Mouse (Mus musculus) midbrain, embryonic 13.5 days (tissue): Measurements from ENCODE around the gene Dnase1. TPM values are rescaled to one million over a fixed set of nuclear protein-coding genes. Genes with fewer than 3 reads are reported as not detected.
A peak's percentile ranks its signal among the peaks of the same experiment; 100 is the strongest.
"Not testable (repeated sequence)": the region's sequence is repeated elsewhere in the genome, so short reads cannot be mapped to it uniquely, and the experiment has no call there.

Source experiments
- ATAC-seq: fragments of 200-750 bp; cut with Nextera tagmentation; 2 replicates; pipeline ENCODE4 v1.8.0; 2017; ENCODE audit warnings: mild to moderate bottlenecking, moderate TSS enrichment, moderate library complexity
- H3K27ac ChIP-seq: fragments of 300-500 bp; sonication (generic); 2 replicates; pipeline ENCODE4 v1.5.1; 2015; ENCODE audit warnings: inconsistent platforms, mild to moderate bottlenecking, moderate library complexity
- H3K27me3 ChIP-seq: fragments of 300-500 bp; sonication (generic); 2 replicates; pipeline ENCODE4 v1.6.1; 2015; ENCODE audit warnings: mild to moderate bottlenecking, inconsistent platforms
- H3K36me3 ChIP-seq: fragments of 300-500 bp; sonication (generic); 2 replicates; pipeline ENCODE4 v1.6.1; 2015; ENCODE audit warnings: mild to moderate bottlenecking, inconsistent platforms
- H3K4me1 ChIP-seq: fragments of 300-500 bp; sonication (generic); replicated peaks from 2 replicates; pipeline ENCODE4 v1.6.1; 2015; ENCODE audit warnings: inconsistent platforms
- H3K4me2 ChIP-seq: fragments of 300-500 bp; sonication (generic); replicated peaks from 2 replicates; pipeline ENCODE4 v1.6.1; 2015; ENCODE audit warnings: moderate library complexity, mild to moderate bottlenecking, inconsistent platforms
- H3K4me3 ChIP-seq: fragments of 300-500 bp; sonication (generic); replicated peaks from 2 replicates; pipeline ENCODE4 v1.5.1; 2015; ENCODE audit warnings: mild to moderate bottlenecking, inconsistent platforms
- H3K9ac ChIP-seq: fragments of 300-500 bp; sonication (generic); replicated peaks from 2 replicates; pipeline ENCODE4 v1.6.1; 2015; ENCODE audit warnings: mild to moderate bottlenecking, inconsistent platforms
- H3K9me3 ChIP-seq: fragments of 300-500 bp; sonication (generic); 2 replicates; pipeline ENCODE4 v1.6.1; 2016; ENCODE audit warnings: mild to moderate bottlenecking, inconsistent platforms
- WGBS: fragments of 180-500 bp; shearing (Covaris S2); methylation state at CpG from one replicate; pipeline ENCODE4 v1.1.7; 2015; 5-methylcytosine and 5-hydroxymethylcytosine counted together
- polyA plus RNA-seq: library from polyadenylated mRNA; unstranded; fragments of >200 nt; fragmentation: Nextera tagmentation; extraction: Ambion mirVana; gene quantifications from 2 replicates; pipeline ENCODE4 v1.2.1, GENCODE M21; 2015

Dnase1 gene
- 5.1 and 7.1 TPM in 2 replicates for polyA plus RNA-seq

DNA sequence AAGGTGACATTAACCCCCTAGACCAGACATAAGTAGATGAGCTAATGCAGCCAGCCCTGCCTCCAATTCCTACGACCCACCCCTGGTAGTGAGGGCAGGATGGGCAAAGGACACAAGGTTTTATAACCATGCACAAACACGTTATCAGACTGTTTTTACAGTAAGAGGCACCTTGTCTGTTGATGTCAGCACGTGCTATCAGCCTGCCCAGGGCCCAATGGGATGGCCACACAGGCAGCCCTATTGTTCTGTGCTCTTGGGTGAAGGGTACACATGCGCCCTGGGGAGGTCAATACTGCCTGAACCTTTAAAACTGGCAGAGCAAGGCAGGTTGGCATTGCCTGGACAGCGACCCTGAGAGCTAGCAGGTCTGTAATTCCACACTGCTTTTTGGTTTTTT is at the start of gene Dnase1:
Dnase1 (plus strand) TSS at position 136 of the 400 bp plus-strand sequence.
- Histone ChIP-seq H3K4me3 (no peak within 1 kb of the TSS), H3K36me3 (peaks cover 51% of the 10 kb centered on the region), H3K27ac (no peak within 1 kb of the TSS), H3K9ac (no peak within 1 kb of the TSS), H3K9me3 (no peaks in the 10 kb centered on the region), H3K4me2 (no peak within 1 kb of the TSS), H3K27me3 (no peaks in the 10 kb centered on the region), H3K4me1 (no peaks in the 10 kb centered on the region)
- WGBS = 93% methylated on average over 5 of the region's 5 CpGs
- ATAC-seq = no peak

DNA sequence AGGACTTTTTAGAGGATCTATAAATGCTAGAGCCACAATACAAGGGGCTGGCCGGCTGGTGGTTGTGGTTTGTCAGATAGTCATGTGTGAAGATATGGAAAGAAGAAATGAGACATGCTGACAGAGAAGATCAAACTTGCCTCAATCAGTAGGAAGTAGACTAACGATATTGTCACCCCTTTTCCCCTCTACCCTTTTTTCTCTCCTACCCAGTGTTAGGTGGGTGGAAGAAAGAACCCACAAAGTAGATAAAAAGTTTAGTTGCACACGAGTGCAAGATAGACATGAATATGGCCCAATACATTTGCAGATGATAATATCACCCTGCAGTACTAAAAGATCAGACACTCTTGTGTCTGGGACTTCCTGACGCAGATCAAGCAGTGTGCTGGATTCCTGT is 48.3 kb upstream of the Dnase1 start:
- no peak overlapping the region for H3K27ac ChIP-seq
- no peaks in the 10 kb centered on the region for H3K9me3 ChIP-seq
- no peak overlapping the region for H3K4me3 ChIP-seq
- no peak overlapping the region for H3K9ac ChIP-seq
- ATAC-seq = no peak
- H3K36me3 ChIP-seq = peaks cover 98% of the 10 kb centered on the region
- H3K27me3 ChIP-seq = no peaks in the 10 kb centered on the region
- no peak overlapping the region for H3K4me2 ChIP-seq
- WGBS = 94% methylated on average over 4 of the region's 4 CpGs
- H3K4me1 ChIP-seq = no peaks in the 10 kb centered on the region

DNA sequence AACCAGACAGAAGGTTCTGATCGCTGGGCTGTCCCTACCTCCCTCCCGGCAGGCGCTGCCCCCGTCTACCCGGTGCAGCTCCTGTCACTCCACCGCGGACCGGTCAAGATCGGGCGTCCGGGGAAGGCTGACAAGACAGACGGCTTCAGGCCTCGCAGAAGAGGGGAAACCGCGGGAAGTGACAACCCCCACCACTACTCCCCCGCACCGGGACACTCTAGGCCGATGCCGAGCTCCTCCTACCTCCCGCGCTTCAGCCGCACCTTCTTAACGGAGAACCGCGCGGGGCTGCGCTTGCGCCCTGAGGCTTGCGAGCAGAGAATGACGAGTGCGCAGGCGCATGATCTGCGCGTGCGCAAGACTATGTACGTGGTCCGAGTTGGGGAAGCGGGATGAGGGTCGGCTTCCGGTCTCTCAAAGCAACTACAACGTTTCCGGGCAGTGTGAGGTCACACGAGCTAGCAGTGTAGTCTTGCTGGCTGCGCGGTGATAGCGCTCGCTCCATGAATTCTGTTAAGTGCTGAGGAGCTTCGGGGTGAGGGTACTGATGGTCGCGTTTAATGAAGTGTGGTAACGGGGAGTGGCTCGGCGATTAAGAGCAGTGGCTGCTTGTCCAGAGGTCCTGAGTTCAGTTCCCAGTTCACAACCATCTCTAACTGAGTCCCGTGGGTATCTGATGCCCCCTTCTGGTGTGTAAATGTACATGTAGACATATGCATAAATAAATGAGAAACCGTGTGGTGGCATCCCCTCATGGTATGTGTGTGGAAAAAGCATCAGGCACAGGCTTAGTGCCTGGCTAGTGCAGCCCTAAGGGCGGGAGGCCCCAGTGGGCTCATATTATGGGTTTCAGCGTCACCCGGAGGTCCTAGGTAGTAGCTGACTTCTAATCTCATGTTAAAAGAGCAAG is 33.0 kb upstream of the Dnase1 start, which contains the start of gene Slx4:
Slx4 (minus strand) TSS at position 282 of the 910 bp plus-strand sequence.
- Histone ChIP-seq H3K36me3 (peaks cover 25% of the 10 kb centered on the region), H3K27me3 (no peaks in the 10 kb centered on the region), H3K4me3 (peak within 1 kb of the TSS; percentile 93), H3K27ac (peak within 1 kb of the TSS; percentile 87), H3K4me2 (peak within 1 kb of the TSS; percentile 77), H3K9ac (peak within 1 kb of the TSS; percentile 89), H3K4me1 (peaks cover 20% of the 10 kb centered on the region), H3K9me3 (no peaks in the 10 kb centered on the region)
- WGBS = 1% methylated on average over 58 of the region's 58 CpGs
- peak; percentile 99 for ATAC-seq

- Histone ChIP-seq H3K9me3 (0 out of 2 replicates have a peak, but pooled peaks cover 9% of the 10 kb centered on the region), H3K4me1 (no peaks in the 10 kb centered on the region), H3K36me3 (no peaks in the 10 kb centered on the region), H3K4me2 (no peak overlapping the region), H3K27ac (no peak overlapping the region), H3K9ac (no peak overlapping the region), H3K27me3 (no peaks in the 10 kb centered on the region), H3K4me3 (no peak overlapping the region)
- WGBS = 78% methylated on average over 4 of the region's 4 CpGs
- ATAC-seq = no peak
Measured at GRCm38 (mm10) chr16:4012882-4013570, 23.7 kb upstream of the Dnase1 start.

GRCm38 (mm10) chr16:4014040-4014668 is 22.6 kb upstream of the Dnase1 start:
- WGBS = 83% methylated on average over 5 of the region's 5 CpGs
- H3K4me1 ChIP-seq = no peaks in the 10 kb centered on the region
- no peak for ATAC-seq
- no peak overlapping the region for H3K27ac ChIP-seq
- 0 out of 2 replicates have a peak, but pooled peaks cover 9% of the 10 kb centered on the region for H3K9me3 ChIP-seq
- no peak overlapping the region for H3K4me2 ChIP-seq
- H3K4me3 ChIP-seq = no peak overlapping the region
- no peaks in the 10 kb centered on the region for H3K27me3 ChIP-seq
- H3K36me3 ChIP-seq = no peaks in the 10 kb centered on the region
- no peak overlapping the region for H3K9ac ChIP-seq

DNA sequence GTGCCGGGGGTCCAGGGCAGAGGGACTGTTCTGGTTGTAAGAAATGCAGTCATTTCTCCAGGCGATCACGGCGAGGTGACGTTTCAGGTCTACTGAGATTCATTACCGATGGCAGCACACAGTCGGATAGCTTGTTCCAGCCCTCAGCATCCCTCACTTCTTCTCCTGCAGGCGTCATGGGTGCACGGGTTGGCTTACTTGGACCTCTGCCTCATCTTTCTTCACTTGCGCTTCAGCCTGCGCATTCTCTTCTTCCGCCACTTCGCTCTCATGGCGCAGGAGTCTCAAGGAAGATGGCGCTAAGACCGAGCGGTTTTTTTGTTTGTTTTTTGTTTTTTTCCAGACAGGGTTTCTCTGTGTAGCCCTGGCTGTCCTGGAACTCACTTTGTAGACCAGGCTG is 20.0 kb upstream of the Dnase1 start:
- H3K4me2 ChIP-seq, ATAC-seq, H3K4me1 ChIP-seq, H3K27me3 ChIP-seq, H3K36me3 ChIP-seq, H3K9ac ChIP-seq, H3K9me3 ChIP-seq, H3K27ac ChIP-seq, H3K4me3 ChIP-seq: not testable (repeated sequence)
- 78% methylated on average over 17 of the region's 17 CpGs for WGBS

DNA sequence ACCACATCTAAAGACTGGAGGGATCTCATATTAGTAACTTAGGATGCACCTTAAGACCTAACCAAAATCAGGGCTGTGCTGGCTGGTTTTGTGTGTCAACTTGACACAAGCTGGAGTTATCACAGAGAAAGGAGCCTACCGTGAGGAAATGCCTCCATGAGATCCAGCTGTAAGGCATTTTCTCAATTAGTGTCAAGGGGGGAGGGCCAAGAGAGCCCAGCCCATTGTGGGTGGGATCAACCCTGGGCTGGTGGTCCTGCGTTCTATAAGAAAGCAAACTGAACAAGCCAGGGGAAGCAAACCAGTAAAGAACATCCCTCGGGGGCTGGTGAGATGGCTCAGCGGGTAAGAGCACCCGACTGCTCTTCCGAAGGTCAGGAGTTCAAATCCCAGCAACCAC is 19.3 kb upstream of the Dnase1 start:
- not testable (repeated sequence) for H3K4me1 ChIP-seq, H3K27me3 ChIP-seq, H3K27ac ChIP-seq, H3K4me2 ChIP-seq, H3K4me3 ChIP-seq, ATAC-seq, H3K36me3 ChIP-seq, H3K9me3 ChIP-seq, H3K9ac ChIP-seq
- 83% methylated on average over 6 of the region's 6 CpGs for WGBS

- Histone ChIP-seq H3K27me3 (no peaks in the 10 kb centered on the region), H3K4me3 (no peak overlapping the region), H3K4me2 (no peak overlapping the region), H3K27ac (no peak overlapping the region), H3K36me3 (no peaks in the 10 kb centered on the region), H3K9ac (no peak overlapping the region), H3K9me3 (no peaks in the 10 kb centered on the region), H3K4me1 (no peaks in the 10 kb centered on the region)
- ATAC-seq = no peak
- 87% methylated on average over 1 of the region's 1 CpGs for WGBS
Measured at GRCm38 (mm10) chr16:4021241-4021640, 15.5 kb upstream of the Dnase1 start.

DNA sequence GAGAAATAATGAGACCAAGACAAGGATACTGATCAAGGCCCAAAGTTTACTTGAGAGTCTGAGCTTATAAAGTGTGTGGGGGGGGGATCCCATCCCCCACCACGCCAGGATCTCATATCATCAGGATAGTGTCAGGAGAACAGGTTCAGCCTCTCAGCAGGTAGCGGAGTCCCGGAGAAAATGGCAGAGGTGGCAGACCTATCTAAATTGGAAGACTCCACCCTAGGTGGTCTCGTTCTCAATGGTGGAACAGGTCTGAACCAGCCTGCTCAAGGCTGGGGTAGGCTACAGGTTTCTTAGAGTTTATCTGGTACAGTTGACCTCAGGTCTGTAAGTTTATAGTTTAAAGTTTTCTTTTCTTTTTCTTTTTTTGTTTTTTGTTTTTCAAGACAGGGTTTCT is 14.0 kb upstream of the Dnase1 start:
- H3K36me3 ChIP-seq = no peaks in the 10 kb centered on the region
- no peak overlapping the region for H3K4me3 ChIP-seq
- 77% methylated on average over 4 of the region's 4 CpGs for WGBS
- H3K4me2 ChIP-seq = no peak overlapping the region
- no peak for ATAC-seq
- H3K27ac ChIP-seq = no peak overlapping the region
- no peaks in the 10 kb centered on the region for H3K9me3 ChIP-seq
- no peaks in the 10 kb centered on the region for H3K27me3 ChIP-seq
- H3K4me1 ChIP-seq = no peaks in the 10 kb centered on the region
- H3K9ac ChIP-seq = no peak overlapping the region

- ATAC-seq = no peak
- H3K4me3 ChIP-seq = no peak overlapping the region
- H3K36me3 ChIP-seq = no peaks in the 10 kb centered on the region
Measured at GRCm38 (mm10) chr16:4026672-4027071, 10.1 kb upstream of the Dnase1 start.

GRCm38 (mm10) chr16:4027211-4027610 is 9.5 kb upstream of the Dnase1 start:
- H3K36me3 ChIP-seq = no peaks in the 10 kb centered on the region
- 86% methylated on average over 3 of the region's 3 CpGs for WGBS
- H3K27ac ChIP-seq = no peak overlapping the region
- H3K4me1 ChIP-seq = no peaks in the 10 kb centered on the region
- no peak for ATAC-seq
- no peak overlapping the region for H3K4me2 ChIP-seq
- no peak overlapping the region for H3K9ac ChIP-seq
- H3K27me3 ChIP-seq = no peaks in the 10 kb centered on the region
- no peaks in the 10 kb centered on the region for H3K9me3 ChIP-seq
- H3K4me3 ChIP-seq = no peak overlapping the region

More at GRCm38 (mm10) chr16:4026672-4027071, 10.1 kb upstream of the Dnase1 start:
- H3K4me2 ChIP-seq = no peak overlapping the region
- no peaks in the 10 kb centered on the region for H3K27me3 ChIP-seq
- H3K27ac ChIP-seq = no peak overlapping the region
- no peaks in the 10 kb centered on the region for H3K9me3 ChIP-seq
- H3K4me1 ChIP-seq = no peaks in the 10 kb centered on the region
- 80% methylated on average over 1 of the region's 1 CpGs for WGBS
- no peak overlapping the region for H3K9ac ChIP-seq

DNA sequence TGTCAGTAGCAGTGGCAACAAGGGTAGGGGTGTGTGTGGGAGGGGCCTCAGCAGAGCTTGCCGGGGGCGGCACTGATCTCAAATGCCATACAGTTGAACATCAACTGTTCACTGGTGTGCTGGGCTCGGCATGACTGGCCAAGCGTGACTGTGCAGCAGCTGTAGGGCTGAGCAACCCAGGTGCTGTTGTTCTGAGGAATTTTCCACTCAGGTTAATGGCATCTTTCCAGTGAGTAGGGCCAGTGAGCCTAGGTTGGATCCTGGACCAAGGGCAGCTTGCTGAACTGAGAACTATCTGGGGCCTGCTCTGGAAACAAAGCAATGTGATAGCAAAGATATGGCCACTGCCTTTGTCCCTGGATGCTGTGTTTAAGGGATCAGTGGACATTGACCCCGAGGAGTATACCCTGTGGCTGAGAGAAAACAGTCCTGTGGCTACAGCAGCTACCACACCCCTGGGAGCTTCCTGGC is 7.3 kb upstream of the Dnase1 start:
- H3K27ac ChIP-seq = no peak overlapping the region
- no peaks in the 10 kb centered on the region for H3K27me3 ChIP-seq
- no peaks in the 10 kb centered on the region for H3K36me3 ChIP-seq
- WGBS = 74% methylated on average over 5 of the region's 5 CpGs
- H3K9me3 ChIP-seq = no peaks in the 10 kb centered on the region
- H3K4me2 ChIP-seq = no peak overlapping the region
- H3K4me1 ChIP-seq = no peaks in the 10 kb centered on the region
- no peak for ATAC-seq
- no peak overlapping the region for H3K9ac ChIP-seq
- no peak overlapping the region for H3K4me3 ChIP-seq
